Mouse (Mus musculus): Measurements from ENCODE around the gene Fbxo31. TPM values are rescaled to one million over a fixed set of nuclear protein-coding genes. Genes with fewer than 3 reads are reported as not detected.

The Fbxo31 gene
- total and polyA plus RNA-seq, 2 experiments from 2014 or later = 38.2 to 58.3 TPM

- ATAC-seq = no peak
- WGBS = 93% methylated on average over 32 of the region's 32 CpGs
- H3K9ac ChIP-seq = no peak overlapping the region
- H3K4me1 ChIP-seq (ENCODE audit: insufficient read depth) = no peaks in the 10 kb centered on the region
- H3K4me3 ChIP-seq (ENCODE audit: low read depth, low read length) = no peak overlapping the region
- no peak for DNase-seq
- H3K27me3 ChIP-seq (ENCODE audit: insufficient read depth, low read length) = no peaks in the 10 kb centered on the region
- H3K4me2 ChIP-seq (ENCODE audit: low read depth) = no peak overlapping the region
- H3K27ac ChIP-seq (ENCODE audit: low read depth, low read length) = no peak overlapping the region
- TF ChIP-seq CTCF (IDR thresholded peaks at IDR 0.05; ENCODE audit: low read depth) = no peak
- H3K9me3 ChIP-seq (ENCODE audit: low read length) = no peaks in the 10 kb centered on the region
- H3K36me3 ChIP-seq (ENCODE audit: insufficient read depth) = peaks cover 70% of the 10 kb centered on the region
These were observed 24.7 kb downstream of the Fbxo31 start for GRCm38 (mm10) chr8:121553831-121554475.

DNA sequence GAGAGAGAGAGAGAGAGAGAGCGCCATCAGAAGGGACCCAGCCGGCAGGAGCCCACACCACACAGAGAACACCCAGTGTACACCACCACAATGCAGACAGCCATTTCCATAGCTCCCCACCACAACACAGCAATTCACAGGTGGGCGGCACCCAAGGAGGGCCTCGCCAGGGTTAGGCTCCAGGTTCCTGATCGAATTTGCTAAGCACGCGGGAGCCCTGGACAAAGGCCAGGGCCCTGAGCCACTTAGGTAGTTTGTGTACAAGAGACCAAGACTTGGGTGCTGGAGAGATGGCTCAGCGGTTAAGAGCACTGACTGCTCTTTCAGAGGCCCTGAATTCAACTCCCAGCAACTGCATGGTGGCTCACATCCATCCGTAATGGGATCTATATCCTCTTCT, 26.1 kb downstream of the Fbxo31 start:
- peaks cover 58% of the 10 kb centered on the region for H3K36me3 ChIP-seq (ENCODE audit: insufficient read depth)
- ATAC-seq = no peak
- no peaks in the 10 kb centered on the region for H3K4me1 ChIP-seq (ENCODE audit: insufficient read depth)
- no peak for DNase-seq
- H3K9ac ChIP-seq = no peak overlapping the region
- H3K4me2 ChIP-seq (ENCODE audit: low read depth) = no peak overlapping the region
- H3K27me3 ChIP-seq (ENCODE audit: insufficient read depth, low read length) = no peaks in the 10 kb centered on the region
- no peak for TF ChIP-seq CTCF (IDR thresholded peaks at IDR 0.05; ENCODE audit: low read depth)
- WGBS = 86% methylated on average over 9 of the region's 9 CpGs
- H3K4me3 ChIP-seq (ENCODE audit: low read depth, low read length) = no peak overlapping the region
- no peak overlapping the region for H3K27ac ChIP-seq (ENCODE audit: low read depth, low read length)
- H3K9me3 ChIP-seq (ENCODE audit: low read length) = no peaks in the 10 kb centered on the region

DNA sequence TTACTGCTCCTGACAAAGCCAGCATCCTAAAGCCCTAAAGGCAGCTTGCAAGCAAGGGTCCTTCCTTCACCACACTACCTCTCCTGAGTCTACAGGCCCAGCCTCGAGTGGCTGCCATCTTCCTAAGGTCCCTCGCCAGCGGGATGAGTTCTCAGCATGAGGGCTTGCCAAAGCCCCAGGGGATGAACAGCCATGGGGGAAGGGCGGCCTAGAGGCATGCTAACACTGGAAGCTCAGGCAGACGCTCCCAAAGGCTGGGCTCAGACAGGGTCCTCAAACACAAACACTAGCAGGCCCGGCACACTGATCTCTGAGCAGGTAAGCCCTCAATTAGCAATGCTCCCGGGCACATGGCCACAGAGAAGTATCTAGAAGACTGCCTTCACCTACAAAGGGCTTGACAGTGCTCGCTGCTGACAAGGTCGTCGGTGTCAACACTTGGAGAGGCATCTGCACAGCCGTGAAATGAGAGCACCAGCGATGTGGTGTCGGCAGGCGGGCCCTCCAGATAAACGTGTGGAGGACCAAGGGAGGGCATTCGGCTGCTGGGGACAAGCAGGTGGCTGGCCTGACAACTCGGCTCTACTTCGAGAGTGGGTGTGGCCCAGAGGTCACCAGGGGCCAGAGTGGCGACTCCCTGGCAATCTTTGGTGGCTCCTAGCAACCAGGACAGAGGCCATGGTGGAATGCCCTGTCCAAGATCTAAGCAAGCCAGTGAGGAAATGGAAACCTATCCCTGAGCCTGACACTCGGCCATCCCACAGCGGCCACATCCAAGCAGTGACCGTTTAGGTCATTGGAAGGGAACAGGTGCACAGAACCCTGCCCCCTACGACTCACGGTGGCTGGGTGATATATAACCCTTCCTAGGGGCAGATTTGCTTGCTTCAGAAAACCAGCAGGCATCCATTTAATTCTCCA, 27.3 kb downstream of the Fbxo31 start:
- Histone ChIP-seq H3K27me3 (ENCODE audit: insufficient read depth, low read length) (no peaks in the 10 kb centered on the region), H3K9me3 (ENCODE audit: low read length) (no peaks in the 10 kb centered on the region), H3K4me2 (ENCODE audit: low read depth) (no peak overlapping the region), H3K27ac (ENCODE audit: low read depth, low read length) (no peak overlapping the region), H3K9ac (no peak overlapping the region), H3K4me1 (ENCODE audit: insufficient read depth) (no peaks in the 10 kb centered on the region), H3K36me3 (ENCODE audit: insufficient read depth) (peaks cover 58% of the 10 kb centered on the region), H3K4me3 (ENCODE audit: low read depth, low read length) (no peak overlapping the region)
- DNase-seq (no peak), ATAC-seq (no peak)
- no peak for TF ChIP-seq CTCF (IDR thresholded peaks at IDR 0.05; ENCODE audit: low read depth)
- WGBS = 75% methylated on average over 24 of the region's 24 CpGs

DNA sequence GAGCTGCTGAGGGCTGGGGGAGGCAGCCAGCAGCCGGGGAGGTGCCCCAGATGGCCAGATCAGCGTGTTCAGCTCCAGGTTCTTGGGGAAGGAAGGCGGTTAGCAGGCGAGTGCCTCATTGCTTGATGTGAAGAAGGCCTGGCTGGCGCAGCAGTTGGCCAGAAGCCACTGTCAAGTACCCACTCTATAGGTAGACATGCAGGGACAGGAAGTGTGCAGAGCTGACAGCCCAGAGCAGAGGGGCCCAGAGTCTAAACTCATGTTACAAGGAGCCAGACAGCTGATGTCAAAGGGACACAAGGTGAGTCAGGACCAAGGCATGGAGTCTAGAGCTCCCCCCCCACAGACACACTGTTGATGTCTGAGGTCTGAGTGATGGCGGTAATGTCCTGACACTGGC, 28.6 kb downstream of the Fbxo31 start:
- DNase-seq (no peak), ATAC-seq (no peak)
- peaks cover 52% of the 10 kb centered on the region for H3K36me3 ChIP-seq (ENCODE audit: insufficient read depth)
- H3K9me3 ChIP-seq (ENCODE audit: low read length) = no peaks in the 10 kb centered on the region
- no peaks in the 10 kb centered on the region for H3K27me3 ChIP-seq (ENCODE audit: insufficient read depth, low read length)
- no peaks in the 10 kb centered on the region for H3K4me1 ChIP-seq (ENCODE audit: insufficient read depth)
- 91% methylated on average over 6 of the region's 6 CpGs for WGBS
- no peak overlapping the region for H3K4me3 ChIP-seq (ENCODE audit: low read depth, low read length)
- H3K27ac ChIP-seq (ENCODE audit: low read depth, low read length) = no peak overlapping the region
- no peak overlapping the region for H3K4me2 ChIP-seq (ENCODE audit: low read depth)
- no peak for TF ChIP-seq CTCF (IDR thresholded peaks at IDR 0.05; ENCODE audit: low read depth)
- H3K9ac ChIP-seq = no peak overlapping the region

GRCm38 (mm10) chr8:121547132-121547531, 31.5 kb downstream of the Fbxo31 start:
- TF ChIP-seq CTCF (IDR thresholded peaks at IDR 0.05; ENCODE audit: low read depth) = peak; percentile 89
- no peaks in the 10 kb centered on the region for H3K27me3 ChIP-seq (ENCODE audit: insufficient read depth, low read length)
- WGBS = 11% methylated on average over 7 of the region's 7 CpGs
- H3K9ac ChIP-seq = no peak overlapping the region
- ATAC-seq = peak; percentile 51; the same call in 1 of the 2 replicates
- H3K4me2 ChIP-seq (ENCODE audit: low read depth) = no peak overlapping the region
- no peaks in the 10 kb centered on the region for H3K9me3 ChIP-seq (ENCODE audit: low read length)
- no peaks in the 10 kb centered on the region for H3K4me1 ChIP-seq (ENCODE audit: insufficient read depth)
- no peak overlapping the region for H3K4me3 ChIP-seq (ENCODE audit: low read depth, low read length)
- DNase-seq = peak; percentile 85
- H3K27ac ChIP-seq (ENCODE audit: low read depth, low read length) = no peak overlapping the region
- peaks cover 30% of the 10 kb centered on the region for H3K36me3 ChIP-seq (ENCODE audit: insufficient read depth)

DNA sequence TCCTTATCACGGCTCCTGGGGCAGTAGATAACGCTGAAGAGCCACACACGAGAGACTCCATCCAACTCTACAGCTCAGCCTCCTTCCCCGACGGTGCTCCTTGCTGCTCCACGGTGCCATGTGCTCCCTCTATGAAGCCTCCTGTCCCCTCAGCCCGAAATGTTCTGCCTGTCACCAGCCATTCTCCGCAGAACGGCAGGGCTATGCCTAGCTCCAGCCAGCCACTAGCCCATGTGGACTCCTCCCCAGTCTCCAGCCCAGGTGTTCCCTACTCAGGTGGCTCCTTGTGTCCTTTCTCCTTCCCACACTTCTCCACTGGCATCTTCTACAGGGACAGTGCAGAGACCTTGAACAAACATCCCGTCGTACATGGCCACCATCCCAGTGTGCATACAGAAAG, 33.7 kb downstream of the Fbxo31 start:
- no peak overlapping the region for H3K4me3 ChIP-seq (ENCODE audit: low read depth, low read length)
- no peak overlapping the region for H3K4me2 ChIP-seq (ENCODE audit: low read depth)
- peaks cover 9% of the 10 kb centered on the region for H3K36me3 ChIP-seq (ENCODE audit: insufficient read depth)
- WGBS = 81% methylated on average over 11 of the region's 11 CpGs
- H3K9me3 ChIP-seq (ENCODE audit: low read length) = no peaks in the 10 kb centered on the region
- no peaks in the 10 kb centered on the region for H3K27me3 ChIP-seq (ENCODE audit: insufficient read depth, low read length)
- no peak for ATAC-seq
- no peak overlapping the region for H3K27ac ChIP-seq (ENCODE audit: low read depth, low read length)
- TF ChIP-seq CTCF (IDR thresholded peaks at IDR 0.05; ENCODE audit: low read depth) = no peak
- no peak overlapping the region for H3K9ac ChIP-seq
- DNase-seq = no peak
- H3K4me1 ChIP-seq (ENCODE audit: insufficient read depth) = no peaks in the 10 kb centered on the region

GRCm38 (mm10) chr8:121544276-121544785, 34.3 kb downstream of the Fbxo31 start, which contains the start of gene 1700018B08Rik:
Gene 1700018B08Rik (minus strand): TSS chr8:121544320.
- H3K4me1 ChIP-seq (ENCODE audit: insufficient read depth) = no peaks in the 10 kb centered on the region
- 88% methylated on average over 12 of the region's 12 CpGs for WGBS
- H3K9me3 ChIP-seq (ENCODE audit: low read length) = no peaks in the 10 kb centered on the region
- H3K27ac ChIP-seq (ENCODE audit: low read depth, low read length) = no peak within 1 kb of the TSS
- ATAC-seq (no peak), DNase-seq (no peak)
- H3K4me2 ChIP-seq (ENCODE audit: low read depth) = no peak within 1 kb of the TSS
- no peak within 1 kb of the TSS for H3K9ac ChIP-seq
- no peak for TF ChIP-seq CTCF (IDR thresholded peaks at IDR 0.05; ENCODE audit: low read depth)
- H3K4me3 ChIP-seq (ENCODE audit: low read depth, low read length) = no peak within 1 kb of the TSS
- H3K27me3 ChIP-seq (ENCODE audit: insufficient read depth, low read length) = no peaks in the 10 kb centered on the region
- peaks cover 3% of the 10 kb centered on the region for H3K36me3 ChIP-seq (ENCODE audit: insufficient read depth)

All from forebrain, postnatal 0 days (tissue).